Mouse (Mus musculus): ENCODE measurements around the gene Vdr.
"Not testable (repeated sequence)": the region's sequence is repeated elsewhere in the genome, so short reads cannot be mapped to it uniquely, and the experiment has no call there.

Vdr gene

DNA sequence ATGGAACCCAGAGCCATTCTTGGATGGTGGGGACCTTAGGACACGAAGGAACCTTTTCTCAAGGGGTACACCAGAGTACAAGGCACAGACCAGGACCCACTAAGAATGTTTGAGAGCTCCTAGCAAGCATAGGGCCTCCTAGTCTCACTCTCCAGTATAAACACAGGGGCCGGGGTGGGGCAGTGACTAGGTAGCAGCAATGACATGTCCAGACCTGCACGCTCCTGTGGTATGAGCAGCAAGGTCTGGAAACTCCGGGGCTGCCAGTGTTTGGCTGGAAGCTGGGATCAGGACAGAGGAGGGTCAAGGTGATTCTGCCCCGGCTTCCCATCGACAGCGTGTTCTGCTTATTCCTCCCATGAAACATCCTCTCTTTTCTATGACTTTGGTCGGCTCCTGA is 34.6 kb downstream of the Vdr start:
- no peak for DNase-seq

DNA sequence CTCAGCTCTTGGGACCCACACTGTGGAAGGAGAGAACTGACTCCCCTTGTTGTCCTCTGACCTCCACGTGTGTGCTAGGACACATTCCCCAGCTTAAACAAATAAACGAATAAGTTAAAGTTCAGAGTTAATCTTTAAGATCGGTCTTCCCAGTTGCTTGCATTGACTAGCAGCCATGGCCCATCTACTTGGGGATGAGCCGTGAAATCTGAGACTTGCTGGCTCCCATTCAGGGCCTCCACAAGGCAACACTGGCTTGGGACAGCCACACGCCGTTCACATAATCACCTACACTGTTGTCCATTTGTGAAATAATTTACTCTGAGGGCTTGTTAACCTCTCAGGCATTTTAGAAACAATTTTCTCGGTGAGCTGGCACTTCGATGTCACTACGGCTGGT is 36.7 kb downstream of the Vdr start:
- no peak for DNase-seq

DNA sequence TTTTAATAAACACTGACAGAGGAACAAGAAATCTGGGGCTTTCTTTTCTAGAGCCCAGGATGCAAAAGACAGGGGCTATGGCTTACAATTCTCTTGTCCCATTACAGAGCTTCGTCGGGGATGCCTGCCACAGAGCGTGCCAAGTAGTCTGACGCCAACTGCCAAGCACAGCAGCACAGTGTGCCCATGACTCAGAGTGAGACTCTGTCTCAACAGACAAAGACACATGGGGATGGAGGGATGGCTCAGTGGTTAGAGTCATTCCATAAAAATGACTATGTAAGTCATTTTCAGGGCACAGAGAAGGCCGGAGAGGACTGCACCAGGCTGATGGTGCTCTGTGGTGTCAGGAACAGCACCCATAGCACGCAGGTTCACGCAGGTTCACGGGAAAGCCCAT is 38.3 kb downstream of the Vdr start:
- no peak for DNase-seq

DNA sequence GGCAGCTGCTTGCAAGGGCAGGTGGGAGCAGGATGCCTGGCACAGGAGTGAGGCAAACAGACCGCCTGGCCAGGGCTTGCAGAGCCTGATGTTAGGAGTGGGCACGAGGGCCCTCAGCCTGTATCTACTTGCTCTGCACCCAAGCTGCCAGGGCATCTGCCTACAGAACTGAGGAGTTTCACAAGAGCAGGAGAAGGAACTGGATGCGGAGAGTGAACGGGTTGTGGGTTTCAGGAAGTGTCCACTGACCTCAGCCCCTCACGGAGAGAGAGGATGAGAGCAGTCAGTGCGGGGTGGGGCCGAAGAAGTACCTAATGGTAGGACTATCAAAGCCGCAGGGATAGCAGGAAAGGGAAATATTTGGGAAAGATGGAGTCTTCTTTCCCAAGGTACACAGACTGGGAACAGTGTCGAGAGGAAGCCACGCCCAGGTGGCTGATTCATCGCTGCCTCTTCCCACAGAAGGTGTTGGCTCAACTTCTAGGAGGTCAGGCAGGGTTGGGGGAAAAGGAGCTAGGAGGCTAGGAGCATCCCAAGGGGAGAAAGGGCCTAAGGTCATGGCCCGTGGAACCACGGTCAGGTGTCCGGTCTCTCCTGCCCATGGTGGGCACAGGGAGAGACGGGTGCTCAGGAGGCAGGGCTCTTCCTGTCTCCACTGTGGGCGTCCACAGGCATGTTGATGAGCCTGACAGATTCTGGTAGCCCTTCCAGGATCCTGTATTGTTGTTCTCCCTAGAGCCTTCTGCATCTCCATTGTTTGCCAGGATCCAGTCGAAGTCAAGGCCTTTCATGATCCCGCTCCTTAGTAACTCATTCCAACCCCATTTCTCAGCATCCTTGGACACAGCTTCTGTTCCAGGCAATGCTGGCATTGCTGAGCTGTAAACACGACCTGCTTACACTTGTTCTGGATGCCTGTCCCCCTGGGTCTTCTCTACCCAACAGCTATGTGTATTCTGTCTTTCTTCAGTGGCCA is 39.1 kb downstream of the Vdr start:
- no peak for DNase-seq

- DNase-seq = not testable (repeated sequence)
Observed at GRCm38 (mm10) chr15:97870116-97870515, 40.3 kb downstream of the Vdr start.

- DNase-seq = no peak
Observed at GRCm38 (mm10) chr15:97868985-97869384, 41.4 kb downstream of the Vdr start.

- no peak for DNase-seq
Observed at GRCm38 (mm10) chr15:97865988-97866387, 44.4 kb downstream of the Vdr start.

DNA sequence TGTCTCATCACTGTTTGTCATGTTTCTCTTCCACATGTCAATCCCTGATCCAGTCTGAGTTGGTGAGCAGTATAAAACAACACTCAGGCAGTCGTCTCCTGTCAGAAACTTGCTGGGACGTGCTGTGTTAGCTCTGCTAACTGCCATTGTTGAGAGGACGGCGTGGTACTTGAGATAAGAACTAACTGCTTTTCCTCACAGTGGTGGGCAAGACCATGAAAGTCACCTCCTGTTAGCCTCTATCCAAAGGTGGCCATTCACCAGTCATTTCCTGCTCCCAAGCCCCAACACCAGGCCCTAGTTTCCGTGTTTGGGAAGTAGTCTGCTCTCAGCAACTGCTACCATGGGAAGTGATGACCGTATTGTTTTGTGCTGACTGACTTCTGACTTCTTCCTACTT is 45.3 kb downstream of the Vdr start:
- no peak for DNase-seq

- no peak for DNase-seq
Observed at GRCm38 (mm10) chr15:97864361-97865045, 45.9 kb downstream of the Vdr start.

DNA sequence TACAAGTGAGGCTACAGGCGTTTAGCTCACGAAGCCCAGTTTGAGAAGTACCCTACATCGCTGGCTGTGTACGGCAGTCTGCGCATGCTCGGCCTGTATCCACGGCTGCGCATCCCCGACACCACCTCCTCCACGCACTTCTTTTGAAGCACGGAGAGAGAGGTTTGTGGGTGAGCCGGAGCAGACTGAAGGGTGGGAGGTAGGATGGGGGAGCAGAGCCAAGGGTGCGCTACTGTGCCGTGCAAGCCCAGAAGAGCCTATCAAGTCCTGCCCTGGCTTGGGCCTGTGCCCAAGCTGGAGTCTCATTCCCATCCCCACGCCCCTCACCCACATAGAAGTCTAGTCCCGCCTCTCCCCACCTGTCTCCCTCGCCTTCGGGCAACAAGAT is 46.9 kb downstream of the Vdr start:
- peak in 1 of 2 experiments; percentile 19 for DNase-seq

DNA sequence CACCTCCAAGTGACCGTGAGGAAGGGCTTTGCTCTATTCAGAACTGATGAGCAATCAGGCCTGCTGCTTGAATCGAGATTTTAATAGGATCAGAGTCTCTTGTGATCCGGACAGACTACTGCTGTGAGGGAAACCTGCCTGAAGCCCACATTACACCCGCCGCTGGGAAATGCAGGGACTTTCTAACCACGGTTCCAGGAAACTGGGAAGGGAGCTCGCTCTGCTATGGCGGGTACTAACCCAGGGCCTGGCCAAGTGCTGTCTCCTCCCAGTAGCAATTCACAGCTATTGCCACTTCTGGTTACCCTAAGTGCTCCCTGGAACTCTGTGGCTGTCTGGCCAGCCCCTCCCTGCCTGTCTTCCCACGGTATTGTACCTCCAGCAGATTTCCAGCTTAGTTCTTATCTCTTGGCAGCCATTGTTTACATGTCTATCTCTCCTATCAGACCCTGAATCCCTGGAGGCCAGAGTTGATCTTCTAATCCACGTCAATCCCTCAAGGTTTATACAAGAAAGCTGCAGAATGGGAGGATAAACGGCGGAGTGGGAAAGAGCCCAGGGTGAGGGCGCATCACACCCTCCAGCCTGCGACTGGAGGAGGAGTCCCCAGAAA is 47.4 kb downstream of the Vdr start:
- DNase-seq = no peak

- no peak for DNase-seq
Observed at GRCm38 (mm10) chr15:97860353-97860752, 50.1 kb downstream of the Vdr start.

DNA sequence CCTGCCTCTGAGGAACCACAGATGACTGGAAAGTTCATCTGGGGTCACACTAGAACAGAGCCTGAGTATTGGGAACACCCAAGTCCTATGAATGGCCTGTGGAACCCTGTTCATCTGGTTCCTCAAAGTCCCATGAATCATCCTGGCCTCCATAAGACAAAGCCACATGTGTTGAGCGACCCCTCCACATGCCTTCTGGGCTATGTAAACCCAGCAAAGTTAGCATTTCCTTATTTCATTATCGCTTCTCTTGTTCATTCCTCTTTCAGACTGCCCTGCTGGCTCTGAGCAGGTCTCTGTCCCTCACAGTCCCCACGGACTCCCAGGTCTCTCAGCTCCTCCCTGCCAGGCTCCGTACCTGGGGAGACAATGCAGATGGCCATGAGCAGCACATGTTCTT is 52.0 kb downstream of the Vdr start:
- DNase-seq = no peak

GRCm38 (mm10) chr15:97854551-97854950 is 55.9 kb downstream of the Vdr start:
- no peak for DNase-seq

DNA sequence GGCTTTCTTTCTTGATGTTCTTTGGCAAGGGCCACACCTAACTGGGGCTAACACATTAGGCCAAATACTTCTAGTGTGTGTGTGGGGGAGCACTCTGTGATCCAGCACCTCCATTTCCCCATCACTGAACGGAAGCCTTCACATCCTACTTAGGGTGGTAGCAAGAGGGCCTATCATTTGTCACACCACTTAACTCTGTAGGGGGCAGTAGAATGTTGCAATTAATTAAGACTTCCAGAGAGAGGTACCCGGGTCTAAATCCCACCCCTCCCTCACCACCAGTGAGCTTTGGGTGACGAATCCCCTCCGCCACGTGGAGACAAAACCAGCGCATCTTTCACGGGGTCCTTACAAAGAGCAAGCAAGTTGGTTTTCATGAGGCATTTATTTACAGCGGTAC is 56.4 kb downstream of the Vdr start:
- no peak for DNase-seq

DNA sequence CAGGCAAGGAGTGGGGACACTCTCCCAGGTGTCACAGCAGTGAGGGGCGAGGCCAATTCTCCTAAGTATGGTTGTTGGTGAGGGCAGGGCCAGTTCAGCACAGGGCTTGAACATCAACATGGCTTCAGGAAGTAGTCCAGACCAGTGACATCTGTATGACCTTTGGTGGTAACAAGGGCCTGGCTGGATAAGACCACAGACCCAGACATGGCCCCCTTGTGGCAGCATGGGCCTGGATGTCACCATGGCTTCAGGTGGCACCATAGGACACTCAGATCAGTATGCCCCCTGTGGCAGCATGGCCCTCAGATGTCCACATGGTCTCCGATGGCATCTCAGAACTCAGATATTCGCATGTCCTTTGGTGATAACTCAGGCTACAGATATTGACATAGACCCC is 58.1 kb downstream of the Vdr start:
- no peak for DNase-seq

- no peak for DNase-seq
Observed at GRCm38 (mm10) chr15:97851011-97851410, 59.4 kb downstream of the Vdr start.

DNA sequence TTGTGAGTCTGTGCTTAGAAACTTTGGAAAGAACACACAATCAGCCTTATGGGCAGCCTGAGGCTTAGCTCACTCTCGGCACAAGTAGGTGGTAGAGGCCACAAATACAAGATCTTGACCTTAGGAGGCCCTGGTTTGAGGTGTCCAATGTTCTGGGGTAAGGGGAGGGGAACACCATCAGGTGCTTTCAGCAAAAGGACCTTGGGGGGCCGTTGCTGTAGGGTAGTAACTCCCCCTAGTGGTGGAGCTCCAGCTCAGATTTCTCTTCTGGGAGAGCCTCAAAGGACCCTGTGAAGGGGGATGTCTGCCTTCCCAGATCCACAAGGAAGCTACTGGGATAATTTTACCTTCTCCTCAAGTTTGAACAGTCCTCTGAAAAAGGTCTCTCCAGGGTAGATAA is 60.0 kb downstream of the Vdr start:
- DNase-seq = peak in 1 of 2 experiments; percentile 62

- peak; percentile 82 to 84 for DNase-seq
Observed at GRCm38 (mm10) chr15:97849116-97849911, 61.1 kb downstream of the Vdr start.

DNA sequence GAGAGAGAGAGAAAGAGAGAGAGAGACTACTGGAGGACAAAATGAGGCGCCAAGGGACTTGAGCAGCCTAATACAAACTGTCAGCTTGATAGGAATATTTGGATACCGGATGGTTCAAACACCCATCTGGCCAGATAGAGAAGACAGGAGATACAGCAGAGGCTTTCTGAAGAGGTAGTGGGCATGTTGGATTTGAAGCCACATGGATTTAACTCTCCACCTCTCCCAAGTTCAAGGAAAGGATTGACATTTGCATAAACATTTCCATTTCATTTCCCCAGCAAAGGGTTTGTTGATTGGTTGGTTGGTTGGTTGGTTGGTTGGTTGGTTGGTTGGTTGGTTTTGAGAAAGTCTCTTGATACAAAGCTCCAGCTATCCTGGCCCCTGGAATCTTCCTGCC is 62.6 kb downstream of the Vdr start:
- DNase-seq = no peak

- no peak for DNase-seq
Observed at GRCm38 (mm10) chr15:97847285-97847684, 63.1 kb downstream of the Vdr start.

DNA sequence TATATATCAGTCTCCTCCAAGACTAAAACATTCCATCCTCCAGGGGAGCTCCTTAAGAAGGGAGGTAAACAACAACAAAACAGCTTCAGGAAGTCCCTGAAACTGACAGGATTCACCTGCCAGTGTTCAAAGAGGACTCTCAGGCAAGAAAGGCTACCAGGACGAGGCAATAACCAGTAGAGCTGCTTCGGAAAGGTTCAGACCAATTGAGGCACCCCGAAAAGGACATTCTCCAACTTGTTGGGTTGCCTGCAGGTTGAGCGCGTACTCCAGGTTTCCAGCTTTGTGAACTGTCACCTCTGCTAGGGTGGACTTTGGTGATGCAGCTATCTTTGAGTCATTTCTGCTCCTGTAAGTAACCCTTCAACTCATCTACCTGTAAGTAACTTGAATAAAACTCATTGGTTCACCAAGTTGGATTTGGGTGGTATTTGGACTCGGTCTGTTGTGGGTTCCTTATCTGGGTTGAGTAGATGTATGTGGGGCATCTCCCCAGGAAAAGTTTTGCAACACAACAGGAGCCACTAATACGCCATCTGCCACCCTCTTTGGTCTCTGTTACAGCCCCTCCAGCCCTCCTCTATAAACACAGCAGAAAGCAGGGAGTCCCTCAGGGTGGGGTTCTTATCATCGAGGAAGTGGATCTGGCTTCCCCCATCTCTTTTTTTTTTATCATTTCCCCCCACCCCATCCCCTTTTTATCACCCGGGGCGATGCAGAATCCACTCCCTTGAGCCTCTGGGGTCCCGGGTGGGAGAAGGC is 64.1 kb downstream of the Vdr start:
- no peak for DNase-seq
